Mouse (Mus musculus) neutrophil, adult 5-6 weeks (primary cell): ENCODE results near the gene Cers5. TPM values are rescaled to one million over a fixed set of nuclear protein-coding genes. Genes with fewer than 3 reads are reported as not detected.
"Not testable (repeated sequence)": the region's sequence is repeated elsewhere in the genome, so short reads cannot be mapped to it uniquely, and the experiment has no call there.

Source experiments
- ATAC-seq: fragments of 151-379, 151-347 bp; 2 replicates; pipeline ENCODE4 v1.8.0; 2017; ENCODE audit warnings: mild to moderate bottlenecking, moderate TSS enrichment; ENCODE audit not compliant: insufficient number of reproducible peaks, poor library complexity, low FRiP score, severe bottlenecking; ENCODE audit errors: extremely low read depth
- total RNA-seq: library from RNA; stranded (forward); fragments of 200-1000 nt; gene quantifications from 2 replicates; pipeline ENCODE4 v1.2.3, GENCODE M21; 2017

Gene Cers5
- total RNA-seq, 1 experiment from 2014 or later: 34.4 TPM

- ATAC-seq: peak; percentile 61
Measured at GRCm38 (mm10) chr15:99714858-99715257, 57.8 kb downstream of the Cers5 start.

GRCm38 (mm10) chr15:99714206-99714605 lies 58.5 kb downstream of the Cers5 start:
- ATAC-seq: no peak

GRCm38 (mm10) chr15:99713569-99713968 lies 59.1 kb downstream of the Cers5 start:
- no peak for ATAC-seq

GRCm38 (mm10) chr15:99712666-99713559 lies 59.8 kb downstream of the Cers5 start:
- no peak for ATAC-seq

- no peak for ATAC-seq
Measured at GRCm38 (mm10) chr15:99711491-99711890, 61.2 kb downstream of the Cers5 start.

- ATAC-seq: no peak
Measured at GRCm38 (mm10) chr15:99710221-99711190, 62.2 kb downstream of the Cers5 start.

- ATAC-seq: no peak
Measured at GRCm38 (mm10) chr15:99708176-99708575, 64.5 kb downstream of the Cers5 start.

GRCm38 (mm10) chr15:99705440-99706048 lies 67.1 kb downstream of the Cers5 start, which contains the start of gene Gm17349:
Gm17349 (minus strand) TSS chr15:99705490.
- peak; percentile 37; the same call in 1 of the 2 replicates for ATAC-seq

- ATAC-seq: no peak
Measured at GRCm38 (mm10) chr15:99704881-99705280, 67.8 kb downstream of the Cers5 start.

- no peak for ATAC-seq
Measured at GRCm38 (mm10) chr15:99704041-99704681, 68.5 kb downstream of the Cers5 start.

GRCm38 (mm10) chr15:99703676-99704040 lies 69.0 kb downstream of the Cers5 start:
- no peak for ATAC-seq

- no peak for ATAC-seq
Measured at GRCm38 (mm10) chr15:99703104-99703503, 69.6 kb downstream of the Cers5 start.

GRCm38 (mm10) chr15:99701999-99702900 lies 70.4 kb downstream of the Cers5 start, which contains the start of gene Smarcd1:
Smarcd1 (plus strand) TSS chr15:99702129.
- peak; percentile 93 for ATAC-seq

GRCm38 (mm10) chr15:99701640-99701998 lies 71.1 kb downstream of the Cers5 start:
- not testable (repeated sequence) for ATAC-seq

- ATAC-seq: no peak
Measured at GRCm38 (mm10) chr15:99700219-99701106, 72.2 kb downstream of the Cers5 start.

GRCm38 (mm10) chr15:99699715-99700114 lies 73.0 kb downstream of the Cers5 start:
- no peak for ATAC-seq
